Mouse (Mus musculus): ENCODE measurements around the gene Pacsin3.
"Not testable (repeated sequence)": the region's sequence is repeated elsewhere in the genome, so short reads cannot be mapped to it uniquely, and the experiment has no call there.

DNA sequence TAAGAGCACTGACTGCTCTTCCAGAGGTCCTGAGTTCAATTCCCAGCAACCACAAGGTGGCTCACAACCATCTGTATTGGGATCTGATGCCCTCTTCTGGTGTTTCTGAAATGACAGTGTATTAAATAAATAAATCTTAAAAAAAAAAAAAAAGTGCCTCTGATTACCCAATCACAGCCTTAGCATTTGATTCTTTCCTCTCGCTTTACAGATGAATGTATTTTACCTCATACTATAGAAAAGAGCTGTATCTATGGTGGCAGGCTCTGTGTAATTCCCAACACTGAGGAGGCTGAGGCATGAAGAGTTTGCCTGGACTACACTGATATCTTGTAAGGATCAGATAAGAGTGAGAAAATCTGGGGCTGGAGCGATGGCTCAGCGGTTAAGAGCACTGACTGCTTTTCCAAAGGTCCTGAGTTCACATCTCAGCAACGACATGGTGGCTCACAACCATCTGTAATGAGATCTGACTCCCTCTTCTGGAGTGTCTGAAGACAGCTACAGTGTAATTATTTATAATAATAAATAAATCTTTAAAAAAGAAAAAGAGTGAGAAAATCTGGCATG lies 18.2 kb upstream of the Pacsin3 start:
- not testable (repeated sequence) for TF ChIP-seq EP300 (IDR thresholded peaks at IDR 0.05; ENCODE audit: low read length); JUND (conservative IDR thresholded peaks at IDR 0.05; ENCODE audit: low read depth, low read length); POLR2A (IDR thresholded peaks at IDR 0.05; ENCODE audit: low read depth, low read length); KAT2A (IDR thresholded peaks at IDR 0.05; ENCODE audit: insufficient replicate concordance, low read length)
- TF ChIP-seq CTCF (conservative IDR thresholded peaks at IDR 0.05 in 1 of 2, IDR thresholded peaks at IDR 0.05 in 1 of 2; ENCODE audit: low read depth in 2 of 2, low read length in 2 of 2), result peak in 1 of 2 experiments; percentile 67; a peak in 2 of 4 replicates
